Mouse (Mus musculus) liver, adult (tissue): Measurements from ENCODE around the gene Rhot1.

Experiments used
- GATA4 ChIP-seq: IDR thresholded peaks from 2 replicates; pipeline ENCODE4 v1.6.1; 2014; ENCODE audit warnings: mild to moderate bottlenecking, low read length; ENCODE audit not compliant: insufficient replicate concordance

Gene Rhot1

GRCm38 (mm10) chr11:80184531-80185071 lies 24.2 kb upstream of the Rhot1 start:
- no peak for TF ChIP-seq GATA4

- TF ChIP-seq GATA4: peak; percentile 35; the same call in 1 of the 2 replicates
These were observed 23.3 kb upstream of the Rhot1 start for GRCm38 (mm10) chr11:80185441-80185976.

DNA sequence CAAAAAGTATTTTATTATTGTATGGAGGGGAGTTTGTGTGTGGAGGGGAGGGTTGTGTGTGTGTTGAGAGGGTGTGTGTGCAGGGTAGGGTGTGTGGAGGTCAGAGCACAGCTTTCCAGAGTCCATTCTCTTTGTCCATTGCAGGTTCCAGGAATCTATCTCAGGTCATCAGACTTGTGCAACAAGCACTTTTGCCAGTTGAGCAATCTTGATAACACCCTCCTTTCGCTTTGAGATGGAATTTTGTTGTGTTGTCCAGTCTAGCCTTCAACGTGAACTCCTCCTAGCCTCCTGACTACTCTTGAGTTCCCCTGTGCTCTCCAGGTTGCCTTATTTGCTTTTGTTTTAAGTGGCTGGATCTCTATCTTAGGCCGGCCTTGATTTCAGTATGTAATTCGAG lies 18.5 kb upstream of the Rhot1 start:
- TF ChIP-seq GATA4: peak; percentile 95

DNA sequence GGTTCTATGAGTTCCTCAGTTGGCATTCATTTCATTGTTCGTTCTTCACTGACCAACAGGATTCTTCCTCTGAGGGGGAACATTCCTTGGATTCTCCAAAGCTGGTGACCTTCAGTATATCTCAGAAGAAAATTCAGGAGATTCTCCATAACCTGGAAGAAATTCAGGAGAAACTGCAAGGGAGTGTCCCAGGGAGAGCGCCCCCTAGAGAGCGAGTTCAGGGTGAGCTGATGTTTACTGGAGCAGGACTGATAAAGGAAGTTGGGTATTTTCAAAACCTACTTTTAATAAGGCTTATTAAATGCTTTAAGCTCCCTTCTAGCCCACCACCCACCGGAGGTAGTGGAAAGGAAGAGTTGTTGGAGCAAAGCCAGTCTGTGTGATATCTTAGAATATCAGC lies 15.0 kb upstream of the Rhot1 start:
- TF ChIP-seq GATA4: no peak

DNA sequence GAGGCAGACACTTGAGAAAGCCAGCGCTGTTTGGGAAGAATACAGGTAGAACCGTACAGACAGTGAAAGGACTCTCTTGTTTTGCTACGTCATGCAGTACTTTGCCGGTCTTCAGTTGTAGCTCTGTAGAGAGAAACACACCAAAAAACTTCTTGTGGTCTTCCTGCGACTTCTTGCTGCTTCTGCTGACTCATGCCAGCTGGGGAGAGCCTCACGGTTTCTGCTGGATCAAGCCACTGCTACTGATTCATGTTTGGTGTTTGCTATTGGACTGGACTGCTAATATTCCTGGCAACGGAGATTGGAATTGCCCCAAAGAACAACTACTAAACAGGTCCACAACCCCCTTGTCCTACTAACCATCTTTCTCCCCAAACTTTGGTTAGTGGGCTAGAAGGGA lies 12.5 kb upstream of the Rhot1 start:
- TF ChIP-seq GATA4: no peak

- no peak for TF ChIP-seq GATA4
These were observed 9.5 kb upstream of the Rhot1 start for GRCm38 (mm10) chr11:80199316-80199715.

- TF ChIP-seq GATA4: no peak
These were observed 9.0 kb upstream of the Rhot1 start for GRCm38 (mm10) chr11:80199773-80200172.

- no peak for TF ChIP-seq GATA4
These were observed 8.5 kb upstream of the Rhot1 start for GRCm38 (mm10) chr11:80200326-80200725.

- 0 out of 2 replicates have a peak, but pooled peaks have one; percentile 16 for TF ChIP-seq GATA4
These were observed 6.5 kb upstream of the Rhot1 start for GRCm38 (mm10) chr11:80202296-80202695.

DNA sequence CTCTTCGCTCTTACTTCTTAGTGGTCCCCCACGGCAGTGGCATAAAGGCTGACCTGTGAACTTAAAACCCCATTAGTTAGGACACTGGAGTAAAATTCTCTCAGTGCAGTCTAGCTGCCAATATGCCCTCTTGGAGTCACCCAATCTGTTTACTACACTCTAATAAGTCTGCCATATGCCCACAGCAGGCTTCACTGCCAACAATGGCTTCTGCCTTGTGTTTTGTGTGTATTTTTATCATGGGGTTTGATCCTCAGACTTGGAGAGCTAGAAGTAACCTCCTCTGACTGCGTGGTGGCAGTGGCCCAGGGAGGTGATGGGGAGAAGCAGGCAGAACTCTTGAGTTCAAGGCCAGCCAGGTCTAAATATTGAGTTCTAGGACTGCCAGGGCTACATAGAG lies 4.8 kb upstream of the Rhot1 start:
- TF ChIP-seq GATA4: no peak

DNA sequence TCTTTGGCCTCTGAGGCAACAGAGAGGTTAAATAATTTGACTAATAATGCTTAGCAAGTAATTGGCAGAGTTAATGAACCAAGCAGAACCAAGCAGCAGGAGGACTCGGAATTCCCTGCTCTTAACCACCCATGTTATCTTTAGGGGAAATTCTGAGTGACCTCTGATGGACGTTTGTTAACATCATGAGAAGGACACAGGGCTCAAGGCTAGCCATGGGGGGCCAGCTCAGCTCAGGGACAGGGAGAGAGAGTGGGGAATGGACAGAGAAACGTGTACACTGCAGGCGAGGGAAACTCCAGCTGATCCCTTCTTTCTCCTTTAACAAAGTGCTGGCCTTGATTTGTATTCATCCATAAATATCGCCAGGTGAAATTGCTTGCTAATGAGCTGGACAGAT lies 3.9 kb upstream of the Rhot1 start:
- no peak for TF ChIP-seq GATA4

- no peak for TF ChIP-seq GATA4
These were observed 357 bp upstream of the Rhot1 start for GRCm38 (mm10) chr11:80208465-80208859.

GRCm38 (mm10) chr11:80210321-80210720 lies 1.5 kb downstream of the Rhot1 start:
- TF ChIP-seq GATA4: no peak

DNA sequence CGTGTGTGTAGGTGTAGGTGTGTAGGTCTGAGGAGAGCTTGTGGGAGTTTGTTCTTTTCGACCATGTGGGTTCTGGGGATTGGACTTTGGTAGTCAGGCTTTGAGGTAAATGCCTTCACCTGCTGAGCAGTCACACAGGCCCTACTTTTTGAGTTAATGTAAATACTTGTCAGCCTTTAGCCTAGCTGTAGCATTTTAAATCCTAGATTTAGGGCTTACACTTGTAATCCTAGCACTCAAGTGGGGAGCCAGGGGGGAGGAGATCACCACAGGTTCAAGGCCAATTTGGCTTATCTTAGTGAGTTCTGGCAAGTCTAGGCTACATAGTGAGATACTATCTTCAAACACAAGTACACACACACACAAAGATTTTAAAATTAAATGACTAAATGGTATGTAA lies 3.5 kb downstream of the Rhot1 start:
- no peak for TF ChIP-seq GATA4

DNA sequence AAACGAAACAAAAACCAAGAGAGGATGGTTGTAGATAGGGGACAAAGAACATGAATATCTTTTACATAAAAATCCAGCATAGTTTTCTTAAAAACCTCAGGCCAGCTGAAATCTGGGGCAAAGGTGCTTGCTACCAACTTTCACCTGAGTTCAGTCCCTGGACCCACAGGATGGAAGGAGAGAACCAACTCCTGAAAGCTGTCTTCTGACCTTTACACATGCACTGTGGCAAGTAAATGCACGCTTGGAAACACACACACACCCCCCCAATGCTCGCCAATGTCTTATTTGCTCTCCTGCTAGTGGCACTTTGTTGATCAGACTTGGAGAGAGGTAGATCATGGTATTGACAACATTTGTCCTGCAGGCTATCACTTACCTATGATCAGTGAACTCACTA lies 6.5 kb downstream of the Rhot1 start:
- TF ChIP-seq GATA4: no peak

GRCm38 (mm10) chr11:80218657-80219293 lies 10.0 kb downstream of the Rhot1 start:
- no peak for TF ChIP-seq GATA4

- TF ChIP-seq GATA4: no peak
These were observed 28.5 kb downstream of the Rhot1 start for GRCm38 (mm10) chr11:80237278-80237677.
